Mouse (Mus musculus) bone marrow macrophage, adult 2 months (primary cell): ENCODE measurements around the gene Rapgef5.

Experiments used
- CTCF ChIP-seq: IDR thresholded peaks from 2 replicates; pipeline ENCODE4 v1.5.1; 2012; ENCODE audit warnings: low read depth, mild to moderate bottlenecking, low read length, moderate library complexity
- POLR2A ChIP-seq: IDR thresholded peaks from 2 replicates; pipeline ENCODE4 v1.6.1; 2012; ENCODE audit warnings: mild to moderate bottlenecking, low read depth, low read length, borderline replicate concordance

- TF ChIP-seq CTCF = no peak
- TF ChIP-seq POLR2A = no peak
Observed at GRCm38 (mm10) chr12:117528509-117529145, 12.3 kb downstream of the Rapgef5 start.
